Mouse (Mus musculus): Measurements from ENCODE around the gene Dzank1. TPM values are rescaled to one million over a fixed set of nuclear protein-coding genes. Genes with fewer than 3 reads are reported as not detected.

Dzank1 gene
- total and polyA plus RNA-seq, 3 experiments: 0.08 to 0.35 TPM; not detected in 1

GRCm38 (mm10) chr2:144537123-144537522, 9.9 kb upstream of the Dzank1 start:
- no peaks in the 10 kb centered on the region for H3K9me3 ChIP-seq (replicated peaks; ENCODE audit: insufficient read depth, low read length)
- no peaks in the 10 kb centered on the region for H3K4me1 ChIP-seq (ENCODE audit: control insufficient read depth in 1 of 2, insufficient read depth in 2 of 2, low read length in 2 of 2)
- H3K4me3 ChIP-seq (ENCODE audit: control insufficient read depth in 1 of 2, insufficient read depth in 1 of 2, low read depth in 2 of 2, low read length in 2 of 2): no peak overlapping the region
- H3K27me3 ChIP-seq (ENCODE audit: control insufficient read depth in 1 of 2, insufficient read depth in 2 of 2, low read length in 2 of 2): no peaks in the 10 kb centered on the region
- TF ChIP-seq JUND (IDR thresholded peaks at IDR 0.05; ENCODE audit: low read depth, low read length): no peak
- TF ChIP-seq E2F4 (IDR thresholded peaks at IDR 0.05; ENCODE audit: borderline replicate concordance, low read depth, low read length): no peak
- TF ChIP-seq POLR2AphosphoS5 (IDR thresholded peaks at IDR 0.05; ENCODE audit: borderline replicate concordance, low read depth, low read length): no peak
- TF ChIP-seq CTCF (IDR thresholded peaks at IDR 0.05 in 2 of 3, conservative IDR thresholded peaks at IDR 0.05 in 1 of 3; ENCODE audit: control insufficient read depth in 1 of 3, insufficient read depth in 1 of 3, low read depth in 2 of 3, low read length in 3 of 3, poor library complexity in 1 of 3, severe bottlenecking in 1 of 3): no peak
- TF ChIP-seq POLR2A (IDR thresholded peaks at IDR 0.05; ENCODE audit: control insufficient read depth in 1 of 2, insufficient read depth in 1 of 2, low read depth in 1 of 2, low read length in 2 of 2, poor library complexity in 1 of 2): no peak
- TF ChIP-seq HCFC1 (IDR thresholded peaks at IDR 0.05; ENCODE audit: low read depth, low read length): no peak
- no peak for TF ChIP-seq NELFE (IDR thresholded peaks at IDR 0.05; ENCODE audit: low read depth, low read length)
- TF ChIP-seq GABPA (IDR thresholded peaks at IDR 0.05; ENCODE audit: low read depth, low read length): no peak
- no peak for TF ChIP-seq RCOR1 (IDR thresholded peaks at IDR 0.05; ENCODE audit: low read depth, low read length)
- TF ChIP-seq MXI1 (IDR thresholded peaks at IDR 0.05; ENCODE audit: low read depth, low read length): no peak
- no peak for TF ChIP-seq CHD1 (IDR thresholded peaks at IDR 0.05; ENCODE audit: low read depth, low read length)
- no peak for TF ChIP-seq BHLHE40 (IDR thresholded peaks at IDR 0.05; ENCODE audit: borderline replicate concordance, low read depth, low read length)
- TF ChIP-seq EP300 (IDR thresholded peaks at IDR 0.05; ENCODE audit: low read depth in 1 of 2, low read length in 2 of 2): no peak
- TF ChIP-seq SIN3A (IDR thresholded peaks at IDR 0.05; ENCODE audit: low read length): no peak
- no peak for TF ChIP-seq USF2 (IDR thresholded peaks at IDR 0.05; ENCODE audit: borderline replicate concordance in 1 of 2, insufficient read depth in 1 of 2, low read depth in 1 of 2, low read length in 2 of 2)
- no peak for DNase-seq (ENCODE audit: low read depth, low spot score)
- H3K27ac ChIP-seq (ENCODE audit: control insufficient read depth, low read depth, low read length): no peak overlapping the region
- no peak overlapping the region for H3K9ac ChIP-seq (ENCODE audit: control insufficient read depth, low read depth, low read length, poor library complexity, severe bottlenecking)
- H3K36me3 ChIP-seq (ENCODE audit: control insufficient read depth in 1 of 2, insufficient read depth in 2 of 2, low read length in 2 of 2): peaks cover 0 to 37% of the 10 kb centered on the region in 2 experiments; a peak in 2 of 4 replicates
- H3K79me2 ChIP-seq (ENCODE audit: control insufficient read depth, insufficient read depth, low read length, poor library complexity): no peaks in the 10 kb centered on the region

- H3K9ac ChIP-seq (ENCODE audit: control insufficient read depth, low read depth, low read length, poor library complexity, severe bottlenecking): peak overlapping the region; percentile 82
- peak overlapping the region; percentile 85 to 86 for H3K4me3 ChIP-seq (ENCODE audit: control insufficient read depth in 1 of 2, insufficient read depth in 1 of 2, low read depth in 2 of 2, low read length in 2 of 2)
- DNase-seq (ENCODE audit: low read depth, low spot score): no peak
- no peaks in the 10 kb centered on the region for H3K9me3 ChIP-seq (replicated peaks; ENCODE audit: insufficient read depth, low read length)
- no peak for TF ChIP-seq MYB (IDR thresholded peaks at IDR 0.05; ENCODE audit: low read depth, low read length)
- H3K27ac ChIP-seq (ENCODE audit: control insufficient read depth, low read depth, low read length): peak overlapping the region; percentile 30; the same call in 1 of the 2 replicates
- H3K4me1 ChIP-seq (ENCODE audit: control insufficient read depth in 1 of 2, insufficient read depth in 2 of 2, low read length in 2 of 2): peaks cover 9 to 11% of the 10 kb centered on the region in 2 experiments
- peaks cover 0 to 3% of the 10 kb centered on the region in 2 experiments; a peak in 2 of 4 replicates for H3K27me3 ChIP-seq (ENCODE audit: control insufficient read depth in 1 of 2, insufficient read depth in 2 of 2, low read length in 2 of 2)
- peaks cover 14% of the 10 kb centered on the region for H3K79me2 ChIP-seq (ENCODE audit: control insufficient read depth, insufficient read depth, low read length, poor library complexity)
- peaks cover 14 to 21% of the 10 kb centered on the region in 2 experiments for H3K36me3 ChIP-seq (ENCODE audit: control insufficient read depth in 1 of 2, insufficient read depth in 2 of 2, low read length in 2 of 2)
These were observed 584 bp upstream of the Dzank1 start for GRCm38 (mm10) chr2:144527821-144528174.
